19 mouse cellular contexts compared by ENCODE assay signal in the genomic region with DNA sequence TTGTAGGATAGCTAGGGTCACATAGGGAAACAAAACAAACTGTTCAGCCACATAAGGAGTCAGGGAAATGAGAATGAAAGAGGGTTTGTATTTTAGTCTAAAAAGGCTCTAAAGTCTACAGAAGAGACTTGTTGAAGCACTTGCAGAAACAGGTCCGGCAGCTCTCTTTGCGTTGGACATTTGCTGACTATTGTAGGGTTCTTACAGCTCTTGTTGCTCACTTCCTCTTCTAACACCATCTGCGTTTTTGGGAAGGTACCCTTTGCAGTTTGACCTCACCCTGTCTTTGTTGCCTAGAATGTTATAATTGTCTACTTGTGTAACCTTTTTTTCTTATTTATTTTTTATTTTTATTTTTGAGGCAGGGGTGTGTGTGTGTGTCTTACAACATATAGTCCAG. TPM values are rescaled to one million over a fixed set of nuclear protein-coding genes. Genes with fewer than 3 reads are reported as not detected.
DNase-seq lines count a peak whose midpoint lies in the region; ATAC-seq and TF ChIP-seq lines count a peak whose summit lies in the region.
"Had no signal": no experiment of that assay in that cellular context is flagged by ENCODE, and none has a peak within 500 bp of the region (broad histone marks: within the 10 kb centered on the region; RNA-seq: fewer than 3 reads in every experiment).

No protein-coding gene starts in this region.

- no peak overlapping the region for H3K9ac ChIP-seq in forebrain, embryonic 12.5 days
- H3K9ac ChIP-seq: hindbrain, embryonic 14.5 days; intestine, embryonic 15.5 days; liver, embryonic 15.5 days had no signal

- no peak overlapping the region for H3K4me3 ChIP-seq in lung, adult 2 months (replicated peaks; ENCODE audit: extremely low read depth, low read depth, low read length)
- no peak overlapping the region for H3K4me3 ChIP-seq in forebrain, embryonic 12.5 days (replicated peaks)
- H3K4me3 ChIP-seq: intestine, embryonic 15.5 days; liver, embryonic 15.5 days; midbrain, embryonic 10.5 days had no signal

- TF ChIP-seq POLR2A in lung, adult 2 months (IDR thresholded peaks at IDR 0.05; ENCODE audit: borderline replicate concordance, extremely low read depth, low read depth, low read length): no peak

- WGBS in lung, adult 2 months: 60% methylated on average over 3 of the region's 3 CpGs
- WGBS in forebrain, embryonic 12.5 days: 94% methylated on average over 3 of the region's 3 CpGs

- DNase-seq in lung, adult 18-20 months: peak; percentile 31 to 54
- no peak for DNase-seq in lung, adult 2 months
- peak; percentile 34 for DNase-seq in lung, postnatal 25 days (ENCODE audit: low spot score)
- DNase-seq in cerebellum, adult 18-20 months: no peak
- no peak for DNase-seq in urinary bladder, postnatal 36 days (ENCODE audit: low spot score in 2 of 2)
- DNase-seq: adrenal gland, adult 2 months; cerebellum, adult 9-11 months; heart, postnatal 36 days; kidney, adult 9 months; kidney, postnatal 4 days; layer of hippocampus, postnatal 36 days; right cerebral cortex, postnatal 14 days; thymus, postnatal 25 days had no signal

- H3K27me3 ChIP-seq in forebrain, embryonic 12.5 days: no peaks in the 10 kb centered on the region
- H3K27me3 ChIP-seq: intestine, embryonic 15.5 days; liver, embryonic 15.5 days had no signal

- no peaks in the 10 kb centered on the region; the same call in 1 of the 2 replicates for H3K4me1 ChIP-seq in lung, adult 2 months (ENCODE audit: control insufficient read depth, insufficient read depth, low read length)
- no peaks in the 10 kb centered on the region for H3K4me1 ChIP-seq in forebrain, embryonic 12.5 days
- H3K4me1 ChIP-seq: intestine, embryonic 15.5 days; liver, embryonic 15.5 days; midbrain, embryonic 10.5 days had no signal

- H3K4me2 ChIP-seq in forebrain, embryonic 12.5 days: no peak overlapping the region
- H3K4me2 ChIP-seq: hindbrain, embryonic 14.5 days; intestine, embryonic 15.5 days; liver, embryonic 15.5 days had no signal

- ATAC-seq in granulocyte monocyte progenitor cell, adult 5-6 weeks (replicated peaks; ENCODE audit: poor library complexity, severe bottlenecking): peak; percentile 84
- ATAC-seq in forebrain, embryonic 12.5 days (ENCODE audit: low FRiP score): no peak
- ATAC-seq: intestine, embryonic 15.5 days had no signal

- H3K27ac ChIP-seq in forebrain, embryonic 12.5 days: no peak overlapping the region
- H3K27ac ChIP-seq: hindbrain, embryonic 14.5 days; intestine, embryonic 15.5 days; liver, embryonic 15.5 days; midbrain, embryonic 10.5 days had no signal

- H3K9me3 ChIP-seq in forebrain, embryonic 12.5 days: no peaks in the 10 kb centered on the region
- H3K9me3 ChIP-seq: intestine, embryonic 15.5 days; liver, embryonic 15.5 days had no signal

- TF ChIP-seq CTCF in lung, adult 2 months (IDR thresholded peaks at IDR 0.05; ENCODE audit: insufficient read depth, low read length): no peak

- peaks cover 34% of the 10 kb centered on the region for H3K36me3 ChIP-seq in forebrain, embryonic 12.5 days (replicated peaks)

RNA-seq across cellular contexts. Expression of gene Rabep1, which starts 53.1 kb away (rescaled TPM):
- 3.4 TPM in 2 replicates for polyA plus RNA-seq in lung, adult 2 months (2012; rRNA removed)
- total RNA-seq in granulocyte monocyte progenitor cell, adult 5-6 weeks (2014; fragmentation: Nextera tagmentation): 20.4 and 22.5 TPM in 2 replicates
- total RNA-seq in granulocyte monocyte progenitor cell, adult 5-6 weeks (2017): 32.1 and 36.9 TPM in 2 replicates
- polyA plus RNA-seq in forebrain, embryonic 12.5 days (2016; fragmentation: Nextera tagmentation; extraction: Ambion mirVana): 55.2 and 57.7 TPM in 2 replicates

Comparison
In these comparisons a context has a peak if more than half of its experiments do, and no peak if none do; other contexts are left out.
1. DNase-seq: peak in lung, adult 18-20 months (2 of 2) and lung, postnatal 25 days (single experiment); none in lung, adult 2 months (single experiment), cerebellum, adult 18-20 months (0 of 2) and urinary bladder, postnatal 36 days (0 of 2).
2. RNA of gene Rabep1, which starts 53.1 kb away (polyA plus RNA-seq): 55.2 to 57.7 TPM in forebrain, embryonic 12.5 days; 3.4 TPM in lung, adult 2 months; every median in the first group is over 10 times any median in the second.